Mouse (Mus musculus) liver, embryonic 14.5 days (tissue): ENCODE measurements around the gene Gpr19.

Source experiments
- CTCF ChIP-seq: IDR thresholded peaks from 2 replicates; pipeline ENCODE4 v1.5.1; 2016; ENCODE audit warnings: antibody characterized with exemption, low read depth, control low read depth
- EP300 ChIP-seq: IDR thresholded peaks from 2 replicates; pipeline ENCODE4 v1.6.1; 2016; ENCODE audit warnings: antibody characterized with exemption, low read depth

DNA sequence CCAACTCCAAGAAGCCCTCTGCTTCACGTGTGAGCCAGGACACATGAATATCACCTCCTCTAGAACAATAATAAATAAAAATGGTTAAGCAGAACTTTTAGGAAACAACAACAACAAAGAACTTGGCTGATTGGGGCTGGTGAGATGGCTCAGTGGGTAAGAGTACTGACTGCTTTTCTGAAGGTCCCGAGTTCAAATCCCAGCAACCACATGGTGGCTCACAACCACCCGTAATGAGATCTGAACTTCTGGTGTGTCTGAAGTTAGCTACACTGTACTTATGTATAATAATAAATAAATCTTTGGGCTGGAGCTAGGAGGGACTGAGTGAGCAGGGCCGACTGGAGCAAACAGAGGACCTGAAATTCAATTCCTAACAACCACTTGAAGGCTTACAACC lies 21.1 kb downstream of the Gpr19 start:
- TF ChIP-seq EP300 (no peak), CTCF (no peak)
